Mouse (Mus musculus) heart, postnatal 0 days (tissue): Measurements from ENCODE around the gene Zmynd11. TPM values are rescaled to one million over a fixed set of nuclear protein-coding genes. Genes with fewer than 3 reads are reported as not detected.

Experiments used
- ATAC-seq: fragments of 200-750 bp; cut with Nextera tagmentation; 2 replicates; pipeline ENCODE4 v1.8.0; 2017; ENCODE audit warnings: low read depth, moderate number of reproducible peaks, moderate library complexity; ENCODE audit not compliant: insufficient read depth
- DNase-seq: peaks from one replicate; pipeline ENCODE4 v3.0.0-alpha.2; 2016; ENCODE audit warnings: low spot score
- H3K27ac ChIP-seq: fragments of 300-500 bp; sonication (generic); 2 replicates; pipeline ENCODE4 v1.5.1; 2014; ENCODE audit warnings: low read depth, mild to moderate bottlenecking
- H3K27me3 ChIP-seq: fragments of 300-500 bp; sonication (generic); 2 replicates; pipeline ENCODE4 v1.6.1; 2014; ENCODE audit warnings: low read length, mixed read lengths; ENCODE audit not compliant: control insufficient read depth, insufficient read depth
- H3K36me3 ChIP-seq: fragments of 300-500 bp; sonication (generic); replicated peaks from 2 replicates; pipeline ENCODE4 v1.6.1; 2014; ENCODE audit warnings: low read length, mixed read lengths; ENCODE audit not compliant: control insufficient read depth, insufficient read depth
- H3K4me1 ChIP-seq: fragments of 300-500 bp; sonication (generic); 2 replicates; pipeline ENCODE4 v1.6.1; 2014; ENCODE audit warnings: antibody characterized with exemption; ENCODE audit not compliant: control insufficient read depth, insufficient read depth
- H3K4me2 ChIP-seq: fragments of 300-500 bp; sonication (generic); 2 replicates; pipeline ENCODE4 v1.6.1; 2014; ENCODE audit warnings: low read depth, mild to moderate bottlenecking, low read length, moderate library complexity
- H3K4me3 ChIP-seq: fragments of 300-500 bp; sonication (generic); 2 replicates; pipeline ENCODE4 v1.5.1; 2014; ENCODE audit warnings: low read depth, low read length
- H3K9ac ChIP-seq: fragments of 300-500 bp; sonication (generic); replicated peaks from 2 replicates; pipeline ENCODE4 v1.6.1; 2014; ENCODE audit warnings: low read depth, low read length, mixed read lengths
- H3K9me3 ChIP-seq: fragments of 300-500 bp; sonication (generic); replicated peaks from 2 replicates; pipeline ENCODE4 v1.6.1; 2016; ENCODE audit warnings: low read length; ENCODE audit not compliant: control insufficient read depth
- CTCF ChIP-seq: IDR thresholded peaks from 2 replicates; pipeline ENCODE4 v1.5.1; 2016; ENCODE audit warnings: antibody characterized with exemption, control low read depth, low read depth
- WGBS: fragments of 180-500 bp; shearing (Covaris S2); extraction: QIAGEN DNeasy Blood & Tissue Kit; methylation state at CpG from one replicate; pipeline ENCODE4 v1.1.7; 2014; 5-methylcytosine and 5-hydroxymethylcytosine counted together
- polyA plus RNA-seq: library from polyadenylated mRNA; unstranded; fragments of >200 nt; fragmentation: Nextera tagmentation; extraction: Ambion mirVana; gene quantifications from 2 replicates; pipeline ENCODE4 v1.2.1, GENCODE M21; 2015
- total RNA-seq: library from RNA; depleted of rRNA; stranded (reverse); fragments of >200 nt; gene quantifications from 2 replicates; pipeline ENCODE4 v1.2.3, GENCODE M21; 2014; ENCODE audit warnings: low replicate concordance

Zmynd11 gene
- total and polyA plus RNA-seq, 2 experiments from 2014 or later = 99.9 to 101 TPM

DNA sequence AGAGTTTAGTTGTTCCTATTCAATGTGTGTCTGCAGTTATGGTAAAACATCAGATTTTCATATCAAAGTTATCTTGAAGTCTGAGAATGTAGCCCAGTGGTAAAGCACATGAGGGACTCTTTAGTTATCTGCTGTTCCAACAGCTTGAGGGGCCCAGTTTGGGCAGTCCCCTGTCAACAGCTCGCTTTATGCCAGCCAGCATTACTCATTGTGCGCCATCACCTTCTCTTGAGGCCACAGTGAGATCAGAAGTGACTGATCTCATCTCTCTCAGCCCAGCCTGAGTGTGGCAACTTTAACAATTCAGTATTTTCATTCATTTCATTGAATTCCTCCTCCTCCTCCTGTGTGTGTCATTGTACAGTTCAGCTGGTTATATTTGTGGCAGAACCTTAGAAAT lies 129.2 kb downstream of the Zmynd11 start:
- WGBS = 58% methylated on average over 2 of the region's 2 CpGs
- H3K4me2 ChIP-seq = no peak overlapping the region
- H3K4me1 ChIP-seq = no peaks in the 10 kb centered on the region
- H3K27me3 ChIP-seq = no peaks in the 10 kb centered on the region
- no peak overlapping the region for H3K4me3 ChIP-seq
- DNase-seq (no peak), ATAC-seq (no peak)
- TF ChIP-seq CTCF = no peak
- H3K27ac ChIP-seq = no peak overlapping the region
- no peaks in the 10 kb centered on the region for H3K9me3 ChIP-seq
- H3K9ac ChIP-seq = no peak overlapping the region
- peaks cover 5% of the 10 kb centered on the region for H3K36me3 ChIP-seq
